Mouse (Mus musculus): Measurements from ENCODE around the gene Arid3b. TPM values are rescaled to one million over a fixed set of nuclear protein-coding genes. Genes with fewer than 3 reads are reported as not detected.

The Arid3b gene
- polyA plus RNA-seq, 1 experiment, result 16.6 TPM

DNA sequence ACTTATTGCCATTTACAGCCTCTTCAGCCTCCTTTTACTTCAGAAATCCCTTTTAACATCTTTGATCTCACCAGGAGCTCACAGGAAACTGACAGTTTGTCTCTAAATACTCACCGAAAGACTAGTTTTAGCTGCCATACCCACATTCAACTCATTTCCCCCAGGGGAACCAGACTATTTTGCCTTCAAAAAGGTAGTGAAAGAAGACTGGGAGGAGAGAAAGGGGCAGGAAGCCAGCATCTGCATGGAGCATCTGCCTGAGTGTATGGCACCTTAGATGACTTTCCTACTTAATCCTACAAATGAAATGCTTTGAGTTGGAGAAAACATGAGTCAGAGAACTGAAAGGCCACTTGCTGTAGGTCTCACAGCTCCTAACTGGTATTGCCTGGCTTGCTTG is 22.6 kb downstream of the Arid3b start:
- no peak for TF ChIP-seq CTCF (IDR thresholded peaks at IDR 0.05; ENCODE audit: insufficient read depth, low read length)
- TF ChIP-seq POLR2A (IDR thresholded peaks at IDR 0.05; ENCODE audit: borderline replicate concordance, extremely low read depth, low read depth, low read length), result no peak
- no peak for DNase-seq
- peaks cover 11% of the 10 kb centered on the region for H3K4me1 ChIP-seq (ENCODE audit: control insufficient read depth, insufficient read depth, low read length)
- H3K4me3 ChIP-seq (replicated peaks; ENCODE audit: extremely low read depth, low read depth, low read length), result no peak overlapping the region
- 46% methylated on average over 1 of the region's 1 CpGs for WGBS

GRCm38 (mm10) chr9:57811793-57812733 is 24.5 kb downstream of the Arid3b start:
- no peak for TF ChIP-seq POLR2A (IDR thresholded peaks at IDR 0.05; ENCODE audit: borderline replicate concordance, extremely low read depth, low read depth, low read length)
- TF ChIP-seq CTCF (IDR thresholded peaks at IDR 0.05; ENCODE audit: insufficient read depth, low read length), result no peak
- no peak overlapping the region for H3K4me3 ChIP-seq (replicated peaks; ENCODE audit: extremely low read depth, low read depth, low read length)
- DNase-seq, result no peak
- H3K4me1 ChIP-seq (ENCODE audit: control insufficient read depth, insufficient read depth, low read length), result peaks cover 5% of the 10 kb centered on the region
- 69% methylated on average over 8 of the region's 8 CpGs for WGBS

DNA sequence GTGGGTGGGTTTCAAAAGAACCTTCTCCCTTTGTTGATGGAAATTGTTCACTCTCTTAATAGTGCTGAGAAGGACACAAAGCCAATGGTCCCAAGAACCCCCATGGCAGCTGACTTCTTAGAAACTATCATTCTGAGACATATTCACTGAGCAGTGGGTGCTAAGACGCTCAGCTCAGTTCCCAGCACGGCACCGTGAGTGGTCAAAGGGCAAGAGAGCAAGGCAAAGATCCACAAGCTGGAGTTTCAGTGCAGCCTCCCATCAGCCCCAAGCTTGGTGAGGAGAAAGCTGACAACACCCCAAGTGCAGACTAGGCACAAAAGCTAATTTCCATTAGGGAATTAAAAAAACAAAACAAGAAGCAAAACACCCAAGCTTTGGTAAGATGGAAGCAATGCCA is 25.9 kb downstream of the Arid3b start:
- Histone ChIP-seq H3K4me3 (replicated peaks; ENCODE audit: extremely low read depth, low read depth, low read length) (no peak overlapping the region), H3K4me1 (ENCODE audit: control insufficient read depth, insufficient read depth, low read length) (no peaks in the 10 kb centered on the region; the same call in none of the 2 replicates)
- TF ChIP-seq POLR2A (IDR thresholded peaks at IDR 0.05; ENCODE audit: borderline replicate concordance, extremely low read depth, low read depth, low read length) (no peak), CTCF (IDR thresholded peaks at IDR 0.05; ENCODE audit: insufficient read depth, low read length) (no peak)
- 74% methylated on average over 3 of the region's 3 CpGs for WGBS
- DNase-seq, result no peak

DNA sequence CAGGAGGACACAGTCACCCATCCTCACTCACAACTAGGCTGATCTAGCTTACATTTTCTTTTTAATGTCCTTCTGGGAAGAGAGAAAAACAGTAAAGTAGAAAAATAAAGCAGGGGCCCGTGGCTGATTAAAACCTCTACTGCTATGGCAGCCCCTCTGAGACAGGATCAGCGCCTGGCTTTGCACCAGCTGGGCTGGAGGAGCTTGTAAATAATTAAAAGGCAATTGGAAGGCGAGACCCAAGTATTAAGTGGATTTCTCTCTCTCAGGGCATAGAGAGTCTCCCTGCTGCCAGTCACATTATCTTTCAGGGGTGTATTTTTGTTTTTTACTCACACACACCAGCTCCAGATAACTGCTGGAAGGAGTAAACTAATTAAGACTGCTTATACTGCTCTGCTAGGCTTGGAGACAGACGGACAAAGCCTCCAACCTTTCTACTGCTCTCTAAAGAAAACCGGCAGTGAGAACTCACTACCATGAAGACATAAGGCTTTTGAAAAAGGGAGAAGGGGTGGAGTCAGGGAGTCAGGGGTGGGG is 27.8 kb downstream of the Arid3b start:
- TF ChIP-seq POLR2A (IDR thresholded peaks at IDR 0.05; ENCODE audit: borderline replicate concordance, extremely low read depth, low read depth, low read length) (no peak), CTCF (IDR thresholded peaks at IDR 0.05; ENCODE audit: insufficient read depth, low read length) (no peak)
- no peak for DNase-seq
- Histone ChIP-seq H3K4me3 (replicated peaks; ENCODE audit: extremely low read depth, low read depth, low read length) (no peak overlapping the region), H3K4me1 (ENCODE audit: control insufficient read depth, insufficient read depth, low read length) (peaks cover 9% of the 10 kb centered on the region)
- 82% methylated on average over 5 of the region's 5 CpGs for WGBS

DNA sequence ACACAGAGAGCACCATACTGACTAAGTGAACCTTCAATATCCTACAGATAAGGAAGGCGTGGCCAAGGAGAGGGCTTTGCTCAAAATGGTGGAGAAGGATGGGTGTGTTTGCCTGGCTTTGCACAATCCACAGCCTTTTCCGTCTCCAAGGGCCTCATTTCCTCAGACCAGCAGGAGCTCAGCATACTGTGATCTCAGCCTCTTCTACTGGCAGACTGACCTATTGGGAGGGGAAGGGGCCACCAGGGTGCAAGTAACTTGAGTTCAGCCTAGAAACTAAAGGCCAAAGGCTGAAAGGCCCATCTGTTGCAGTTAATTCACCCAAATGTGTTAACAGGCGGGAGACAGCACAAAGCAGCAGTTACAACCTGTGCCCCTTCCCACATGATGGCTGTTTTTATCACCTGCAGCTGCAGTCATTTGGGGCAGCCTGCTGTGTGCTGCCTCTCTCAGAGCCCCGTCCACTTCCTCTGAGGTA is 29.4 kb downstream of the Arid3b start:
- peaks cover 17% of the 10 kb centered on the region for H3K4me1 ChIP-seq (ENCODE audit: control insufficient read depth, insufficient read depth, low read length)
- no peak for DNase-seq
- 80% methylated on average over 4 of the region's 4 CpGs for WGBS
- H3K4me3 ChIP-seq (replicated peaks; ENCODE audit: extremely low read depth, low read depth, low read length), result no peak overlapping the region
- no peak for TF ChIP-seq CTCF (IDR thresholded peaks at IDR 0.05; ENCODE audit: insufficient read depth, low read length)
- TF ChIP-seq POLR2A (IDR thresholded peaks at IDR 0.05; ENCODE audit: borderline replicate concordance, extremely low read depth, low read depth, low read length), result no peak

GRCm38 (mm10) chr9:57806066-57806481 is 30.5 kb downstream of the Arid3b start:
- 26% methylated on average over 1 of the region's 1 CpGs for WGBS
- H3K4me1 ChIP-seq (ENCODE audit: control insufficient read depth, insufficient read depth, low read length), result peaks cover 19% of the 10 kb centered on the region
- no peak for DNase-seq
- TF ChIP-seq POLR2A (IDR thresholded peaks at IDR 0.05; ENCODE audit: borderline replicate concordance, extremely low read depth, low read depth, low read length) (no peak), CTCF (IDR thresholded peaks at IDR 0.05; ENCODE audit: insufficient read depth, low read length) (no peak)
- H3K4me3 ChIP-seq (replicated peaks; ENCODE audit: extremely low read depth, low read depth, low read length), result no peak overlapping the region

- TF ChIP-seq POLR2A (IDR thresholded peaks at IDR 0.05; ENCODE audit: borderline replicate concordance, extremely low read depth, low read depth, low read length), result no peak
- no peak for TF ChIP-seq CTCF (IDR thresholded peaks at IDR 0.05; ENCODE audit: insufficient read depth, low read length)
- no peak for DNase-seq
- Histone ChIP-seq H3K4me1 (ENCODE audit: control insufficient read depth, insufficient read depth, low read length) (peaks cover 19% of the 10 kb centered on the region), H3K4me3 (replicated peaks; ENCODE audit: extremely low read depth, low read depth, low read length) (no peak overlapping the region)
- 49% methylated on average over 10 of the region's 10 CpGs for WGBS
Measured at GRCm38 (mm10) chr9:57805087-57805737, 31.4 kb downstream of the Arid3b start.

- no peak overlapping the region for H3K4me3 ChIP-seq (replicated peaks; ENCODE audit: extremely low read depth, low read depth, low read length)
- TF ChIP-seq POLR2A (IDR thresholded peaks at IDR 0.05; ENCODE audit: borderline replicate concordance, extremely low read depth, low read depth, low read length), result no peak
- no peak for TF ChIP-seq CTCF (IDR thresholded peaks at IDR 0.05; ENCODE audit: insufficient read depth, low read length)
- peaks cover 24% of the 10 kb centered on the region for H3K4me1 ChIP-seq (ENCODE audit: control insufficient read depth, insufficient read depth, low read length)
- WGBS, result 31% methylated on average over 4 of the region's 4 CpGs
- no peak for DNase-seq
Measured at GRCm38 (mm10) chr9:57803839-57804238, 32.8 kb downstream of the Arid3b start.

GRCm38 (mm10) chr9:57803047-57803446 is 33.5 kb downstream of the Arid3b start:
- TF ChIP-seq POLR2A (IDR thresholded peaks at IDR 0.05; ENCODE audit: borderline replicate concordance, extremely low read depth, low read depth, low read length) (no peak), CTCF (IDR thresholded peaks at IDR 0.05; ENCODE audit: insufficient read depth, low read length) (no peak)
- DNase-seq, result no peak
- WGBS, result 47% methylated on average over 3 of the region's 3 CpGs

More at GRCm38 (mm10) chr9:57803047-57803446, 33.5 kb downstream of the Arid3b start:
- H3K4me1 ChIP-seq (ENCODE audit: control insufficient read depth, insufficient read depth, low read length), result peaks cover 25% of the 10 kb centered on the region
- no peak overlapping the region for H3K4me3 ChIP-seq (replicated peaks; ENCODE audit: extremely low read depth, low read depth, low read length)
